Mouse (Mus musculus) cerebellum, postnatal 14 days (tissue): ENCODE measurements around the gene Hoxa7.

Source experiments
- DNase-seq, 2 experiments: peaks; one replicate each; pipeline ENCODE4 v3.0.0; 2021; ENCODE audit warnings: mixed read lengths in 2 of 2

Hoxa7 gene

DNA sequence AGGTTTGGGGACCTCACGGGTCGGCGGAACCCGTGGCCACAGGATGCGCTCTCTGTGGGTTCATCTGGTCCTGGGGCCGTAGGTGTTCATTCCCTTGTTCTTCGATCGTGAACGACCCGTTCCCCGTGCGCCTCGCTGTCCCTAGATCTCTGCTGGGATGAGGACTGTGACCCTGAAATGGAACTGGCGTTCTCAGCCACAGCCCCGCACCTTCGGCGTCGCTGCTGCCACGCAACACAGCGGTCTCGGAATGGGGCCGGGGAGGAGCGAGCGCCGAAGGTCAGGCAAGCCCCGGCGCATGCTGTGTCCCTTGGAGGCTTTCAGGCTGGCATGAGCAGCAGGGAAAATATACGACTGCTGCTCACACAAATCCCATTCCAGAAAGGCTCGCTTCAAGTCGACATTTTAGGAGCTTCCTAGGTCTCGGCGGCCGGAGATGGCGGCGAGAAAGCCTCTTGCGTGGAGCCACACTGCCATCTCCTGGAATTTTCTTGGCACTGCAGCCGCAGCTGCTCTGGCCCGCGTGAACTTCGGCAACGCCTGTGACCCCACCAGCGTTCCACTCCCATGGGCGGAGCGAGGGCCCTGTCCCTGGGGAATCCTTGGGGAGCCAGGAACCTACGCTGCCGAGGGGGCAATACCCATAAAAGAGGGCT, at the start of gene Hoxa7:
Gene Hoxa7, minus strand, starts transcription at position 518 of the 656 bp plus-strand sequence.
- DNase-seq = peak; percentile 92

DNA sequence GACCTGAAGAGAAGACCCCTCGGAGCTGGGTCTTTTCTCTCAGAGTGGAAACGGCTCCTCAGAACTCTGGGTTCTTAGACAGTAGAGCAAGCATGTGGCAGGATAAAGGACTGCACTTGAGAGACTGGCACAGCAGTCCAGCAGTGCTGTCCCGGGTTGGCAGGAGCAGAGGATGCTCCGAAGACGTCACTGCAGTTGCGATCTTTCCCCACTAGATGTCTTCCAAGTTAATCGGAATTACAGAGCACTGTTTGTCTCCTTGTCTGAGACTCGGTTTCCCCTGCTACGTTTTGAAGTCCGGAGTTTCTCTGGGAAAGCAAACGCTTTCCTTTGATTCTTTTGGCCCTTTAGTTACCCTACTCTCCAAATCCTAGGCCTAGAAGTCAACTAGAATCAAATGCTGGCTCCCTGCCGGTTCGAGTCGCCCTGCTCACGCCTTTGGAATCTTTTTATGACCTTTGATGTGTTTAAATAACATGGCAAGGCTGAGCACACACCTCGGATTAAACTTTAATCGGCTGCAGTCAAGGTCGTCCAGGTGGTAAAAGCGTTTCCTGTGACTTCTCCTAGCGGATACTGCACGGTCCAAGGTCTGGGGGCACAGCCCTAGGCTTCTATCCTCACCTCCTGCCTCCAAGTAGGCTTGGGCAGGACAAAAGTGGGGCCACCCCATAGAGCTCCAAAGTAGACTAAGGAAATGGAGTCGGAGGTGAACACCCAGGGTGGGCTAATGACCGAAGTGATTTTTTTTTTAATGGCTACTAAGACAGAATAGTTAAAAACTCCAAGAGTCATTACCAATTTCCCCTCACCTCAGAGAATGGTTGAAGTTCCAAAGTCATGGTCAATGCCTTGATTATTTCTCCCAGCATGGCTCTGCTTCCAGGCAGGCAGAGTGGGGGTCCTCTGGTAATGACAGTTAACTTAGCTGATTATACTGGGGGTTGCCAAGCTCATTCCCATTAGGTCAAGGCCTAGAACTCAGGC, 49.1 kb upstream of the Hoxa7 start:
- DNase-seq = peak; percentile 76 to 81

DNA sequence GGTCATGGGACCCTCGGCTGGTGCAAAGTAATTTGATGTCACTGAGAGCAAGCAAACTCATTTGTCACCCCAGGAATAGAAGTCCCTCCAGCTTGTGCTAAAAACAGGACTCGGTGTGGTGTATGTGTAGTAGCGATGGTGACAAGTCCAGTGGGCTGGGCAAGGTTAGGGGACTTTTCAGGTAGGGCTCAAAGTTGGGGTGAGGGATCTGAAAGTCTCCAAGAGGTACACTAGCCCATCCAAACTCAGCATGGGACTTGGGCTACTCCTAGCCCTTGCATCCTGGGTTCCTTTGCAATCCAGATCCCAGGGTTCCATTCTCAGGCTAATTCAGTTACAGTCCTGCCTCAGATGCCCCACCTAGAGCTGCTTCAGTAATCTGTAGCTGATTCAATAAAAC, 47.1 kb upstream of the Hoxa7 start:
- DNase-seq = no peak

DNA sequence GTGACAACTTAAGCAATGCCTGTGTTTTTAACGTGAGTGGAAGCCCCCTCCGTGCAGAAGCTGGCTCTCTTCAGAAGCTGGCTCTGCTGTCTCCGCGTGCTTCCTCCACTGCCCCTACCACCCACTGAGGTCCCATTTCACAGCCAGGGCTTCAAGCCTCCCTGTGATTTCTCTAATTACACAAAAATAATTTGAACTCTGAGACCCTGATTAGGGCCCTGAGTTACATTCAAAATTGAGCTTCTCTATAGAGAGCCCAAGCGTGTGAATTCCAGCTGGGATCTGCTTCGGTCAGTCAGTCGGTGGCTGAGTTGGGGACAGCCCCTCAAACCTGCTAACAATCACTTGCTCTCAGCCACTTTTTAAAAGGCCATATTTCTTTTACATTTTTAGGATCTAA, 46.7 kb upstream of the Hoxa7 start:
- DNase-seq = no peak

DNA sequence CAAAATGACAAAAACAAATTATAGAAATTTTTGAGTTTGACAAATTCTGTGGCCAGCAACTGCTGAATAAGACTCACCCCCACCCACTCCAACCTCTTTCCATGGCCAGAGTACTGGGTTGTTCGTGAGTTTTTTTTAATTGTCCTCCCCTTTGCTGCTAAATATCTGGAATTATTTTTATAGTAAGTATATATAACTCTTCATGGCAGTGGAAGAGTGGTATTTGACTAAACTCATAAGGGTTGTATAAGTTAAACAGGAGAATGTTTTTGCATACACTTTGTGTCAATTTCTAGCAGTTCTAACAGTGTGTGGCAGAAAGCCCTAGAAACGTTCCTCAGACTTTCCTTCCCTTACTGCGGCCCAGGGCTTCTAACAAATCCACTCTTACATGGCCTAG, 46.0 kb upstream of the Hoxa7 start:
- no peak for DNase-seq

DNA sequence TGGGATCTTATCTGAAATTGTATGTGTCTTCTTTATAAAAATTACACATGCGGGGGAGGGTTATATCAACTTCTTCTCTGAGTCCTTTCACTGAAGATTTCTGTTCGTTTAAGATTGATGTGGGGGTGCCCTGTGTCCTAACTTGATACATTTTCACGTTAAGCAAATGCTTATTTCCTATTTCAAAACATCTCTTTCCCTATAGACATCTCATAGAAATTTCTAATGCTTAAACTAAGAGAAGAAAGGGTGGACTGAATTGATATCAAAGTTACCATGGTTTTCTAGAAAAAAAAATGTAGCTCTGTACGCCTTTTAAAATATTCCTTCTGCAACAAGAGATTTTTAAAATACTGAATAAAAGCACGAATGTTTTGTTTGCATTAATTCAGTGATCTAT, 45.6 kb upstream of the Hoxa7 start:
- DNase-seq = no peak

DNA sequence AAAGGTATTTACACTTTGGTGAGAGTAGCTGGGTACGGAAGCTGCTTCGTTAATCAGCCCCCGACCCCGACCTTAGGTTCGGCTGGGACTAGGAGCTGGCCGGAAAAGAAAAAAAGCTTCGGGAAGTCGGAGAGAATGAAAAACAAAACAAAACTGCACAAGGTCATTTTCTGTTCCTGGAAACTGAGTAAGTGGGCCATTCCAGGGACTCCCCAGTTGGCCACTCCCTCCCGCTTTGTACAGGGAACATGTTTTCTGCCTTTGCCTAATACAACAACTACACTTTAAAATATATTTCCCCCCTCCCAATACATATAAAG, 45.0 kb upstream of the Hoxa7 start:
- DNase-seq = no peak

DNA sequence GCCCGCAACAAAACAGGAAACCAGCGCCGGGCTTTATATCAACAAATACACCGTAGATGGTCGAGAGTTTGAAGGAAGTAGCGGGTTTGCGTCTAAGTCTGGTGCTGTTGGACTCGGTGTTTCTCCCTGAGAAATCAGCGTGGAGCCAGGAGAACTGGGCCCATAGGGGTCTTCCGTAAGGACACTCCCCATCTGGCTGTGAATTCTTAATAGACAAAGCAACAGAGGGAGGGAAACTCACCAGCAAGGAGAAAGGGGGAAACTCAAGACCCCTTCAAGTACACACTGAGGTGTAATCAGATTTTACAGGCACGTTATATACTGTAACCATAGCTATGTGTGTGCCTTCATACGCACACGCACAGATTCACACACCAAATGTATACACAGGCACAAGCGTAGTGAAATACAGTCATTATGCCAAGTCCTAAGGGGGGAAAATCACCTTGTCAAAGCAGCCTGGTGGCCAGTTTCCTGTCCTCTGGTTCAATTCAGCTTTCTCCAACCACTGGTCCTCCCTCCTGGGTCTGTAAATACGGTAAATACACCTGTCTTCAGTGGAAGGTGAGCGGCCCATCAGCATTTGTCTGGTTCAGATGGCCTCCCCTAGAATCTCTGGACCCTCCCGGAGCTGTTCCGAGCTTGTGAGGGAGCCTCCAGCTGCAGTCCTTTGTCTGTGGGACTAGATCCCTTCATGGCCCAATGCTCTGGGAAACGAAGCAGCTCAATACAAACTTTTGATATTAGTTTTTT, 44.4 kb upstream of the Hoxa7 start:
- no peak for DNase-seq

DNA sequence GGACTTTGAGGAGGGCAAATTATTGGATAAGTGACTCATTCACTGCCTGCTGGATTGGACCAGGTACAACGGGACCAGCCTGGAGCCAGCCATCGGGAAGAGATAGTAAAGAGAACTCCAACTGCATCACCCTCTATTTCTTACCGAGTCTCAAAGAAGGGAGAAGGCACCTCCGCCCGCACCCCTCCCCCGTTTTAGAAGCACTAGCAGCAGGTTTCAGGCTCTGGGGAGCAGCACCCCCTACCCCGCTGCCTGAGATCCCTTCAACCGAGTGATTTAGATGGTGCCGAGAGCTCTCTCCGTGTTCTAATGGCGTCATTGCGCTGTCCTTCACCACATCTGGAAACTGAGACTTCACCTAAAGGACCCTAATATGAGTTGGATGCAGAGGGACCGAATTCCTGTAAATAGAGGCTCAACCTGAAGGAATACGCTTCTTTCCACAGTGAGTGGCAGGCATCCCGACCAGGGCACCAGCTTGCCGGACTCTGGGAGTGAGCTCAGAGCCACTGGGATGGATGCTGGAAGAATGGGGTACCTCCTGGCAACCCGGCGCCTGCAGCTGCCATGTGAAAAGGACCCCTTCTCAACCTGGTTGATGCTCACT, 43.8 kb upstream of the Hoxa7 start:
- DNase-seq = no peak

DNA sequence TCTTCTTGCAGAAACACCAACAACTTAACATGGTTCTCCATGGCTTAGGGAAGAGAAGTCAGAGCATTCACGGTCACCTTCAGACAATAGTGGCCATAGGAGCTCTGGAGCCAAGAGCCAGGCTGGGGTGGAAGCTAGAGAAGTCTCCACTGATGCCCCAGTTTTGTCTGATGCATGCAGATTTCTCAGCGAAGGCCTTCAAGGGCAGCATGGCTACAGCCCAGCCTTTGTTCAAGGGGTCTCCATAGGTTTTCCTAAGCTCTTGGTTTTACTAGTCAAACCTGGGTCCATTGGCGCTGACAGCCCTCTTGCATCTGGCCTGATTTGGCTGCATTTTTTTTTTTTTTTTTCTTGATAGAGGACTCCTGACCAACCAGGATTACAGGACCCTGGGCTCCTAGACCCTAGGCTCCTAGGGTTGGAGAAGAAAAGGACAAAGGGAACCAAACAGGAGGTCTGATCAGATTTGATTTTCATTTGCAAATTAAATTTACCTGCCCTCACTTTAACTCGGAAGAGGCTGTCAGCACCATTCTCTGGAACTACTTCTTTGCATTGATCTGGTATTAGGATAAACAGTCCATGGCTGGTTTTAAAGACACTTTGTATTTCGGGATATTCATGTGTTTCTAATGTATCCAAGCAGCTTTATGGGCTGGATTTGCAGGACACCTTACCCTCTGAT, 42.6 kb upstream of the Hoxa7 start:
- no peak for DNase-seq

DNA sequence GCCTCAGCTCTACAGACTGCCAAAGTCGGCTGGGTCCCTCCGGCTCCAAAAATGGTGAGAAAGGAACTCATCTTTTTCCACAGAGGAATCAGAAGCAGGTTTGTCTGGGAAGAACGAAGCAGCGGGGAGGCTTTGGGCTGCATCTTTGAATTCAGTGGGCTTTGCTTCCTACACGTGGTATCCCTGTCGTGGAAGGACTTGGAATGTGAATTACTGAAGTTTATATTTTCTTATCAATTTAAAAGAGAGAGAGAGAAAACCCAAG, 41.6 kb upstream of the Hoxa7 start:
- peak in 1 of 2 experiments; percentile 9 for DNase-seq

DNA sequence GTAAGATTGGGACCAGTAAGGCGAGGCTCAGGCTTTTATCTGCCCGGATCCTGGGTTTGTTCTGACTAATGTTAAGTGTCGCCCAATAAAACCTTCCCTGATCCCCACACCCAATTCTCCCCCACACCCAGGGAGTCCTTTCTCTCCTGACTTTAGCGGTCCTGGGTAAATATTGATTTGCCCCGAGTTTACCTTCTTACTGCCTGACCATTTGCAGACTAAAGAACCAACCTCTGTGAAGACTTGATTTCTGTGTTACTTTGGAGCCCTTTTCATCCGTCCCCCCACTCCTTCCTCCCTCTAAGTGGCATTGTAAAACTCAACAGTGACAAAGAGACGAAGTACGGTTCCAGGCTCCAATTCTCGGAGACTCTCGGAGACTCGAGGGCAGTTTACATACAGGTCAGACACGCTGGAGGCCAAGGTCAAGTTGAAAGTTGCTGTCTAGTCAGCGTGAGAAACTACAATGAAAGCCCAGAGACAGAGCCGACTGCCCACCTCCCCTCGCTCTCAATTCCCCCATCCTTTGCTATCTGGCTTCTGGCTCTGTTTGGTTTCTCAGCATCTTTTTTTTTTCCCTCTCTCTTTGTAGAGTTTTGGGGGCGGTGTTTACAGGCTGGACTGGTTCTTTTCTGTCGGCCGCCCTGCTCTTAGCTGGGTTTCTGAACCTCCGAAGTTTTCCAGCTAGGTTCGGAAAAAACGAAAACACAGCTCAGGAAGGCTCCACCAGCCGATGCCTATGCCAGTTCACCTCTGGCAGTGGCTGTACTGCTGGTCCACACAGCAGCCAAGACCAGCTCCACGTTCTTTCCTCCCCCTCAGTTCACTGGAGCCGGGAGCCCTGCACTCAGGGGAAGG, 41.0 kb upstream of the Hoxa7 start:
- no peak for DNase-seq

DNA sequence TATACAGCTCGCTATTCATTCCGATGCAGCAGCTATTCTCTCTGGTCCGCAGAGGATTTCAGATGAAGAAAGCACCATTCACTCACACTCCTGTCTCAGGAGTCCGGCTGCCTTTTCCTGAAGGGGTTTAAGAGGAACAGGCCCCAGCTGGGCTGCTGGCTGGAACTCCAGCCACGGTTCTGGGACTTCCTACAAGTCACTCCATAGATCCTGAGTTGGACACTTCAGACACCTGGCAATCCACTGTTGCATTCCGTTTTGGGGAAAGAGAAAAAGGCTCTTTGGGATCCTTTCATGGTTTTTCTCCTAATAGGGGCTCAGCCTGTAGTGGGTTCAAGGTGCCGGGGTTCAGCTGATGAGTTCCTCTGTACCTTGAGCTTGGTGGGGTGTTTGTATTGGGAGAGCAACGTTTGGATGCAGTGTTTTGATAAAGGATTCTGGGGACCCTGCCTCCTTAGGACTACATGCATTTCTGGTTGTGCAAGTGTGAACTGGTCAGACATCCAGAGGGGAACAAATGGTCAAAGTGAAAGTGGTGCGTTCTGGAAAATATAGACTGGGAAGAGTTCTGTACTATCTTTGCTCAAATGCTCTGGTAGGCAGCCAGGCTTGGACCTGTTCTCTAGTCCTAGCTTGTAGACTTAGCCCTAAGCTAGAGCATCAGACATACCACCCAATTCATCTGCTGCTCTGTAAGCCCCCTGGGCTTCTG, 40.3 kb upstream of the Hoxa7 start:
- no peak for DNase-seq

DNA sequence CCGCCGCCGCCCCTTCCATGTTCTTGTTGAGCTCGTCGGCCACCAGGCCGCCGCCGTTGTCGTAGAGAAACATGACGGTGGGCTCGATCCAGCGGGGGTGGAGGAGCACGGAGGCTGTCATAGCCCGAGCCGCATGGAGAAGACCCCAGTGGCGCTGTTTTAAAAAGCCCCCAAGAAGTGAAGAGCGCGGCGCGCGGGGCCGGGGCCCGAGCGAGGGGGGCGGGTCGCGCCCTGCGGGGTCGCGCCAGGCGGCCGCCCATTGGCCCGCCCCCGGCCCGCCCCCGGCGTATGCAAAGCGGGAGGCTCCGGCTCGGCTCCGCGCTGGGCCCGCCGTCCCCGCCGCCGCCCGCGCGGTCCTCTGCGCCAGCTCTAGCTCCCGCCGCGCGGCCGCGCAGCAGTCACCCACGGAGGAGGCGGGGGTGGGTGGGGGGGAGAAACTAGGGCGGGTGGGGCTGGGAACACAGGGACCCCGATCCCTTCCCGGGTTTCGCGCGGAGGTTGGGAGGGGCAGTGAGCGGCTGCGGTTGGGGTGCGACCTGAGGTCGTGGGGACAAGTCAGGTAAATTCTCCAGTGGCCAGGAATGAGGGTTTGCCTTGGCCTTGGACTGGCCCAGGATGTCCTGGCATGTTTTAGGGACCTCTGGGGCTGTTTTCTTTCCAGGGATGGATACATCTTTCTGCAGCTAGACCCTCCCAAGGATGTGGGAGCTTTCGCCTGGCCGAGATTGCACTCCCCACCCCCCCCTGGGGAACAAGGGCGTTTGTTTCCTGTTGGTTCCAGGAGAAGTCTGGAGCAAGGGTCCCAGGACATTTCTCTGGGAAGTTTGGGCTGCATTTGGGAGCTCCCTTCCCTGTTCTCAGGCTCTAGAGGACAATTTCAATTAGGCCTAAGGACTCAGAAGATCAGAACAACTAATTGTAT, 39.3 kb upstream of the Hoxa7 start, which contains the start of gene Hoxa13:
Gene Hoxa13, minus strand, starts transcription at position 227 of the 922 bp plus-strand sequence.
- no peak for DNase-seq

DNA sequence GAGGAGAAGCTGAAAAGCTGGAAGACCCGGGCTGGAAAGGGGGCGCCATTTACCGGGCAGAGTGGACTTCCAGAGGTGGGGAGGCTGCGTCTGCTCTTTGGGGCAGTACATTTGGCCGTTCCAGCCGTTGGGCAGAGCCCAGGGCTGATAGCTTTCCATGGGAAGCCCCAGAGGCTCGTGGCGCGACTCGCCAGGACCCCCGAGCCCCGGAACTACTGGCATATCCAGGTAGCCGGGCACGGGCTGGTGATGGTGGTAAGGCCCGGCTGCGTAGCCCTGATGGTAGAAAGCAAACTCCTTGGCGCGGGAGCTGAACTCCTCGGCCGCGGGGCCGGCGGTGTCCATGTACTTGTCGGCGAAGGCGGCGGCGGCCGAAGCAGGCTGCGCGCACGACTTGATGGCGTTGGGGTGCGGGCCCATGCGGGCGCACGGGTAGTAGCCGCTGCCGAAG, 38.2 kb upstream of the Hoxa7 start:
- DNase-seq = peak in 1 of 2 experiments; percentile 15

DNA sequence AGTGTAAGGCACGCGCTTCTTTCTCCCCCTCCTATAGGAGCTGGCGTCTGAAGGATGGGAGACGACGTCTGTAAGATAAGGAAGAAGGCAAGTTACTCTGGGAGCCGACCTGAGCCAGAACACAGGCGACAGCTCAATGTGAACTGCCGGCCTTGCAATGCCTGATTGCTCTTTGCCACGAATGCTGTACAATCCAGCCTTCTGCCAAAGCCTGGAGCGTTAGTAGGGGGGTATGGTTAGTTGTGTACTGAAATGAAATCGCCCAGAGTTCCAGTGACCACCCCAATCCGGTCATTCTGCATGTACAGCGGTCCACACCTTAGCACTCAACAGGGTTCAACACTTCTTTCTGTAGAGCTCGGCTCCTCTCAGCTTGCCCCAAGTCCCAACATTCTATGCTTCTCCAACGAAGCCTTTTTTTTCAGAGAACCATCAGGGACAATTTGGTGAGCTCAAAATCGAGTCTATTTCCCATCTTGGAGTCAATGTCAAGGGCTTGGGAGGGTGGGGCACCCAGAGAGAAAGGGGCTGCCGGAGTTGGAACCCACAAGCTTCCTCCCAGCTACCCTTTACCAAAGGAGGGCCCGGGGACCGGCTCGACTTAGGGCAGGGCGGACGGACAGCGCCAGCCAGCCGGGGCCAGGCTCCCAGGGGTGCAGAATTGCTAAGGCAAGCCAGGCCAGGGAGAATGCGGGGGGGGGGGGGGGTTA, 37.6 kb upstream of the Hoxa7 start:
- DNase-seq = peak in 1 of 2 experiments; percentile 17

DNA sequence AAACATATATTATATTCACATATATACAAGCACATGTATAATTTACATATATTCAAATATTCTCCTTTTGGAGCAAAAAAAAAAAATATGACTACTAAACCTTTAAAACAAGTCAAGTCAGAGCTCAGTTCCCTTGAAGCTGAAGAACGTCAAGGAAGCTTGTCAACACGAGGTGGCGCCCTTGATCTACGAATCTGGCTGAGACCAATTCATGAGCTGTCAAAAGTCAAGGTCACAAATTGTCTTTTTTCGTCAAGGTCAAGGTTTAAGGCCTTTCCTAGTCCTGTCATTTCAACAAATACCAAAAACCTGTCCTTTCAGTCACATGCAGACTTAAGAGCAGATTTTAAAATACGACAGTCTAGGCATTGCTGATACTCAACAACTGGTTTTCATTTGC, 35.3 kb upstream of the Hoxa7 start:
- peak; percentile 91 to 93 for DNase-seq

DNA sequence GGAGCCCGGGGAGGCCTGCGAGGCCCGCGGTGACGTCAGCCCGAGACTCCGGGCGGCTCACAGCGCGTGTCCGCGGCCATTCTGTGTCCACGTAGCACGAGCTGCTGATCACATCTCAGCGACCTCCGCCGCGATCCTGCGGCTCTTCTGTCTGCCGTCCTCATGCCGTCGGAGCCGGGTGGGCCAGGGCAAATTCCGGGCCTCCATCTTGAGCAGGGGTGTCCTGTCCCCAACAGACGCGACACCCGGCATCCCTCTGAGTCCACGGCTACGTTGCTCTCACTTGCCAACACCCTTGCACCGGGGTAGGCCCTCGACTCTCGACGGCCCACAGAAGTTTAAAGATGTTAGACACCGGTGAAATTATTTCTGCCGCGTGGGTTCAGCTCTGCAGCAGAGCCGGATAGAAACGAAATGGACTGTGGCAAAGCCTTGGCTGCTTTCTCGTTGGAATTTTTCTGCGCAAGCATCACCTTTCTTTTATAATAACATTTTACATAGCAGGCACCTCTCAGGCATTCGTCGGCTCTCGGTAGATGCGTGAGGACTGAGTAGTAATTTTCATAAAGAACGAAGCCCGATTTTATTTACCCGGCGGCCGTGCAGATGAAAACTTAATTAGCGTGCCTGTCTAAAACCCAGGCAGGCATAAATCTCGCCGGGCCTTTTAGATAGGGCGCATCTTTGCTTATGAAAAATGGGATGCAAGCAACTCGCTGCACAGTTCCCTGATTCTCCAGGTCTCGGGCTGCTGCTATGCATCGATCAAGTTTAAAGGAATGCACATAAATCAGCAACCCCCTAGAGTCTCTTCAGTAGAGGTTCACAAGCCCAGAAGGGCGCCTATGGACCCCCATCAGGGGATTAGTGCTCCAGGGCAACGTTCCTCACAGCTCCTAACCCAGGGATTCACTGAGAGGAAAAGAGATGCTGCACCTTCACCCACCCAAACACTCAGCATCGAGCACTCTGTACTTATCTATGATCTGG, 32.2 kb upstream of the Hoxa7 start:
- peak; percentile 26 to 52 for DNase-seq
